Mouse (Mus musculus): ENCODE measurements around the gene Hip1.
"Not testable (repeated sequence)": the region's sequence is repeated elsewhere in the genome, so short reads cannot be mapped to it uniquely, and the experiment has no call there.

Gene Hip1

GRCm38 (mm10) chr5:135492126-135492525 lies 52.8 kb downstream of the Hip1 start:
- no peak for DNase-seq (ENCODE audit: low read depth, low spot score)

DNA sequence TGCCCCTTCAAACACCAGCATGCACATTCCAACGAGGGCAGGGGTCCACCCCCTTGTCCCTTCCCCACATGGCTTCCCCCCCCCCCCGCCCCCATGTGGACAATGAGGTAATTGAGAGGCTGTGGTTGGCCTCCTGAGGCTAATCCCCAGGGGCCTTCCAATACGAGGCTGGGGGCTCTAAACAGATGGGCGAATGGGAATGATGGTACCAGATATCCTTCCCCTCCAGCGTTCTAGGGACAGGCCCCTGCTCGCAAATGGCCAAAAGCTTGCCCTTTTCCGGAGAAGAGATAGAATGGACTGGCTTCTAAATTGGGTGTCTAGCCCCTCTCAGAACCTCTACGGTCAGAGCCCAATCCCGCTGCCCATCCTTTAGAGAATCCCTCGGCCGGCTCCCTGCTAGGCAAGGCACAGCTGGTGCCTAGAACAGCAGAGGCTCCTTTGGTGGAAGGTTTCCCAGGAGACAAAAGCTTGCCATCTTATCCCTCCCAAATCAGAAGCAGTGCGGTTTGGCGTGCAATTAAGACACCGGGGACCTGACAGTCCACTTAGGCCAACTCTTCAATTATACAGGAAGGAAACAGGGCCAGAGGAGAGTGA lies 55.1 kb downstream of the Hip1 start:
- DNase-seq (ENCODE audit: low read depth, low spot score), result no peak

GRCm38 (mm10) chr5:135488881-135489694 lies 55.8 kb downstream of the Hip1 start:
- no peak for DNase-seq (ENCODE audit: low read depth, low spot score)

- no peak for DNase-seq (ENCODE audit: low read depth, low spot score)
Measured at GRCm38 (mm10) chr5:135488222-135488880, 56.6 kb downstream of the Hip1 start.

- DNase-seq (ENCODE audit: low read depth, low spot score), result no peak
Measured at GRCm38 (mm10) chr5:135485289-135485688, 59.6 kb downstream of the Hip1 start.

- not testable (repeated sequence) for DNase-seq (ENCODE audit: low read depth, low spot score)
Measured at GRCm38 (mm10) chr5:135483865-135484264, 61.1 kb downstream of the Hip1 start.

DNA sequence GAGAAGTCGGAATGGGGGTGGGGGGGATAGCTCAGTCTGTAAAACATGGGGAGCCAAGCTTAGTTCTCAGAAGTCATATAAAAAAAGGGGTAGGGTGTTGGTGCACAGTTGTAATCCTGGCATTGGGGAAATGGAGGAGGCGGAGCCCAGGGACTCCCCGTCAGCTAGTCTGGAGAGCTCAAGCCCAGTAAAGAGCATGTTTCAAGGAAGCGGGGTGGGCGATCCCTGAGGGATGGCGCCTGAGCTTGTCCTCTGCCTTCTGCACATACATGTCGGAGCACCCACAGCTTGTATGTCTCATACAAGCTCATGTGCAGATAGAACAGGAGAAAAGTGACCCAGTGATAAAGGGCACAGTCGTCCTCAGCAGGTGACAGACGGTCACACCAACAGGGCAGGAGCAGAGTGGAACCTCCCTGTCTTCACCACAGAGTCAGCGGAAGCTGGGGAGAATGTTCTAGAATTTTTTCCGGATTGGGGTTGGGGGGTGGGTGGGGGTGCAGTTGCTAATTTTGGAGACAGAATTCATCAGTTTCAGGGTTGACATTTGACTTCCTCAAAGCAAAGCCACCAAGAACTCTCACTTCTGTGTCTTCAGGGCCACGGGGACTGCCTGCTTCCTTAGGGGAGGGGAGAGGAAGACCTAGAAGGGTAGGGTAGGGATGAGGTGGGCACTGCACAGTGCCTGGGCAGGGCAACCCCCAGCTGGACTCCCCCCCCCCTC lies 65.9 kb downstream of the Hip1 start:
- DNase-seq (ENCODE audit: low read depth, low spot score), result no peak

DNA sequence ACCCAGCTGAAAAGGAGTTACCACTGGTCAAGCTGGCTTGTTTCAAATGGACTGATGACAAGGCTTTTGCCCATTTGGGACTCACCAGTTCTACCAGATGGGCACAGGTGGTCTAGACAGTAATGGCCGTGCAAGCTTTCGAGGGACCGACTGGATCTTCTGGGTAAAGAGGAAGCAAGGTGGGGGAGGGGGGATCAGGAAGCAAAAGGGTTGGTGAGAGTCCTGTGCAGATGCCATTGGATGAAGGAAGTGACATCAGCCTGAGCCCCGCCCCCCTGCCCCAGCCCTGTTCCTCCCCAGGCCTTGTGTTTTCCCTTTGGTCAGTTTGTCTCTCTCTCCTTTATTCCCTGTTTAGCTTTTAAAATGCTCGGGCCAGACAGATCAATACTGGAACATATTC lies 68.7 kb downstream of the Hip1 start:
- DNase-seq (ENCODE audit: low read depth, low spot score), result no peak

- no peak for DNase-seq (ENCODE audit: low read depth, low spot score)
Measured at GRCm38 (mm10) chr5:135472405-135472804, 72.5 kb downstream of the Hip1 start.

GRCm38 (mm10) chr5:135471747-135472146 lies 73.2 kb downstream of the Hip1 start:
- DNase-seq (ENCODE audit: low read depth, low spot score), result no peak

DNA sequence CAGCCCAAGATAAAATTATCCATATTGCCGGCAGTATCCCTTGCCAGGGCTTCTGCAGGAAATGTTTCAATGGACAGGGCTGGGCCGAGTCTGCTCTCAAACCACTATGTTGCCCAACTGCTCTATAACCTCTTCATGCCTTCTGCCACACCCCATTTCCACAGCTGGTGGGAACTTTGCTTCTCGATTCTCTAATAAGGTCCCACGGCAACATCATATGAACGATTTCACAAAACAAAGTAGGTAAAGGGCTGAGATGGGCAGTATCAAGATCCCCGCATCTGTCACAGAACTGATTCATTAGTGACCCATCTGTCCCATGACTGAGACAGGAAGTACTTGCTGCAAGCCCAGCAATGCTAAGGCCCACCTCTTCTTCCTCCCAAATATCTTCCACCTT lies 76.6 kb downstream of the Hip1 start:
- no peak for DNase-seq (ENCODE audit: low read depth, low spot score)

DNA sequence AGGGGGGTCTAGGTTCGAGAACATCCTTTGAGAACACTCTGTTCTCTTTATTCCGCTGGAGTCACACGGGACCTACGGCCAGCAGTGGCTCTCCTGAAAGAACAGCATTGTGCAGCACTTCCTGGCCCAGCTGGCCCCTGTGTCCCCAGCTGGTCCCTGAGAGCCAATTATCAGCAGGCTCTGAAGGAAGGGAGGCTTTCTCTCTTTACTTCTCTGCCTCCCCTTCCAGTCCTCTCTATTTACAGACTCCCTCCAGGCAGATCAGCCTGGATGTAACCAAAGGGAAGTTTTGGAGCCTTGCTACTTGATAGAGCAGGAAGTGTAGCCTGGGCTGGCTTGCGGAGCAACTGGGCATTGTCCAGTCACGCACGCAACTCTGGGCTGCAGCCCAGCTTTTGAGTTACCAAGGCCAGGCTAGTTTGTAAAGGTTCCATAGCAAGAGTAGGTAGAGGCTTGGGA lies 79.1 kb downstream of the Hip1 start:
- no peak for DNase-seq (ENCODE audit: low read depth, low spot score)

- no peak for DNase-seq (ENCODE audit: low read depth, low spot score)
Measured at GRCm38 (mm10) chr5:135463380-135463779, 81.5 kb downstream of the Hip1 start.

- no peak for DNase-seq (ENCODE audit: low read depth, low spot score)
Measured at GRCm38 (mm10) chr5:135460833-135461173, 84.1 kb downstream of the Hip1 start.

DNA sequence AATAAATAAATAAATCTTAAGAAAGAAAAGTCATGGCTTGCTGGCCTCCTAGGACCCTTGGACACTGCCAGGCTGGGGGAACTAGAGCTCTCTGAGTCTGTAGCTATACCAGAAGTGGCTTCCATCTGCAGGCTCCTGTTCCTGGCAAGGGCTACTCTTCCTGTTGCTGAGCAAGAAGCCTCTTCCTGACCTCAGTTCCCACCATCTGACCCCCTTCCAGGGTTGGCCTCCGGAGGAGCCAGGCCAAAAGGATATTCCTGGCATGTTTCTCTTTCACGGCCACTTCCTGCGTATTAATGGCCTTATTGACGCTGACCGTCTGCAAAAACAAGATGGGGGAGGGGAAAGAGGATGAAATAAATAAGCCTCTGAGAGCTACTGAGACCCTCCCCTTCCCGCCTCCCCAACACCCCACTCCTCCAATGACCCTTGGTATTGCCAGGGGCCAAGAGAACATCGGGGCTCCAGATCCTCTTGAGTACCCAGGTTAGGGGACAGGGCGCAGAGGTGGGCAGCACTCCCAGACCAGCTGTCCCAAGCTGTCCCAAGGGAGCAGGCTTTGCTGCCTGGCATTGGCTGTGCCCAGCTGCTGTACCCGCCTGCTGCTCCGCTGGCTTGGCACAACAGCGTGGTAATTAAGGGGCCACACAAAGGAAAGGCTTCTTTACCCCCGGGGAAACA lies 84.6 kb downstream of the Hip1 start:
- no peak for DNase-seq (ENCODE audit: low read depth, low spot score)

- DNase-seq (ENCODE audit: low read depth, low spot score), result no peak
Measured at GRCm38 (mm10) chr5:135459486-135459885, 85.4 kb downstream of the Hip1 start.

- DNase-seq (ENCODE audit: low read depth, low spot score), result no peak
Measured at GRCm38 (mm10) chr5:135457961-135458360, 87.0 kb downstream of the Hip1 start.

DNA sequence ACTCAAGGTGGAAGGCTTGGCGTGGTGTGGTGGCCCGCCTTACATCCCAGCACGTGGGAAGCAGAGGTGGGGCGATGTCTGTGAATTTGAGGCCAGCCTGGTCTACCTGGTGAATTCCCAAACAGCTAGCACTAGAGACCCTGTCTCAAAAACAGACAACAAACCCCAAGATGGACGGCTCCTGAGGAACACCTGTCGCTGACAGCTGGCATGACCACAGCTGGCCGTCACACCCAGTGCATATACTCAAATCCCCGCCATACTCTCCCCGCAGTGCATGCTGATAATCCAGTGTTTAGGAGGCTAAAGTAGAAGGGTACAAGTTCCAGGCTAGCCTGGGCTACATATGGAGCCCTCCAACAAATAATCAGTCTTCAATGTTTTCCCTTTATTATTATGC lies 88.4 kb downstream of the Hip1 start:
- DNase-seq (ENCODE audit: low read depth, low spot score), result no peak

DNA sequence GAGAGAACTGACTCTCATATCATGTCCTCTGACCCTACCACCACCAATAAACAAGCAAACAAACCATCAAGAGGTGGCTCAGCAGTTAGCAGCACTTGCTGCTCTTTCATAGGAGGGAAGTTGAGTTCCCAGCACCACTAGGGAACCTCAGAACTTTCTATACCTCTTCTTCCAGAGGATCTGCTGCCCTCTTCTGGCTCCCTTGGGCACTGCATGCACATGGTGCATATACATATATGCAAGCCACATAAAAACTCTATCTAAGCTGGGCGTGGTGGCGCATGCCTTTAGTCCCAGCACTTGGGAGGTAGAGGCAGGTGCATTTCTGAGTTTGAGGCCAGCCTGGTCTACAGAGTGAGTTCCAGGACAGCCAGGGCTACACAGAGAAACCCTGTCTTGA lies 90.7 kb downstream of the Hip1 start:
- no peak for DNase-seq (ENCODE audit: low read depth, low spot score)

DNA sequence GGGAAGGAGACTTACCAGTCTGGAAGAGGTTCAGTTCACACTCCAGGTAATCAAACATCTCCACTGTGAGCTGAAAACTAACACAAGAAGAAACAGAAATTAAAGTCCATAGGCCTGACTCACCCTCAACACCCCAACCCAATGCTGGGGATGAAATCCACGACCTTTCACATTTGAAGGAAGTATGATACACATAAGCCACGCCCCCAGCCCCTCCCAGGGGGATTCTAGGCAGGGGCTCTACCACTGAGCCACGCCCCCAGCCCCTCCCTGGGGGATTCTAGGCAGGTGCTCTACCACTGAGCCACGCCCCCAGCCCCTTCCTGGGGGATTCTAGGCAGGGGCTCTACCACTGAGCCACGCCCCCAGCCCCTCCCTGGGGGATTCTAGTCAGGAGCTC lies 93.4 kb downstream of the Hip1 start:
- not testable (repeated sequence) for DNase-seq (ENCODE audit: low read depth, low spot score)

- DNase-seq (ENCODE audit: low read depth, low spot score), result no peak
Measured at GRCm38 (mm10) chr5:135451100-135451499, 93.8 kb downstream of the Hip1 start.

- DNase-seq (ENCODE audit: low read depth, low spot score), result no peak
Measured at GRCm38 (mm10) chr5:135445755-135446154, 99.2 kb downstream of the Hip1 start.
